Mouse (Mus musculus): ENCODE results near the gene Agbl1.

GRCm38 (mm10) chr7:76354510-76354909 is 124.8 kb downstream of the Agbl1 start:
- TF ChIP-seq CTCF (IDR thresholded peaks at IDR 0.05) = peak; percentile 71
- no peak for TF ChIP-seq POLR2A (IDR thresholded peaks at IDR 0.05; ENCODE audit: insufficient read depth, low read depth, low read length)
- no peak for TF ChIP-seq EP300 (IDR thresholded peaks at IDR 0.05; ENCODE audit: insufficient read depth, low read depth, low read length)
